Mouse (Mus musculus) neural tube, embryonic 14.5 days (tissue): ENCODE measurements around the gene B4galnt2. TPM values are rescaled to one million over a fixed set of nuclear protein-coding genes. Genes with fewer than 3 reads are reported as not detected.

Experiments
- ATAC-seq: fragments of 200-750 bp; cut with Nextera tagmentation; 2 replicates; pipeline ENCODE4 v1.8.0; 2017; ENCODE audit warnings: low read depth, mild to moderate bottlenecking, moderate TSS enrichment, moderate library complexity
- H3K27ac ChIP-seq: fragments of 300-500 bp; sonication (generic); 2 replicates; pipeline ENCODE4 v1.5.1; 2014; ENCODE audit warnings: low read depth, mild to moderate bottlenecking, control low read depth, low read length, moderate library complexity, mixed read lengths
- H3K27me3 ChIP-seq: fragments of 300-500 bp; sonication (generic); 2 replicates; pipeline ENCODE4 v1.6.1; 2014; ENCODE audit warnings: low read length; ENCODE audit not compliant: control insufficient read depth, insufficient read depth
- H3K36me3 ChIP-seq: fragments of 300-500 bp; sonication (generic); 2 replicates; pipeline ENCODE4 v1.6.1; 2014; ENCODE audit warnings: low read length, mixed read lengths; ENCODE audit not compliant: control insufficient read depth, insufficient read depth
- H3K4me1 ChIP-seq: fragments of 300-500 bp; sonication (generic); 2 replicates; pipeline ENCODE4 v1.6.1; 2014; ENCODE audit warnings: low read length; ENCODE audit not compliant: control insufficient read depth, insufficient read depth
- H3K4me2 ChIP-seq: fragments of 300-500 bp; sonication (generic); 2 replicates; pipeline ENCODE4 v1.6.1; 2014; ENCODE audit warnings: mild to moderate bottlenecking, low read depth, low read length, control low read depth
- H3K4me3 ChIP-seq: fragments of 300-500 bp; sonication (generic); 2 replicates; pipeline ENCODE4 v1.5.1; 2014; ENCODE audit warnings: low read depth, low read length, control low read depth, mixed read lengths
- H3K9ac ChIP-seq: fragments of 300-500 bp; sonication (generic); replicated peaks from 2 replicates; pipeline ENCODE4 v1.6.1; 2014; ENCODE audit warnings: low read depth, mild to moderate bottlenecking, control low read depth, low read length, mixed read lengths
- H3K9me3 ChIP-seq: fragments of 300-500 bp; sonication (generic); 2 replicates; pipeline ENCODE4 v1.6.1; 2016; ENCODE audit warnings: low read length; ENCODE audit not compliant: control insufficient read depth
- WGBS: fragments of 180-500 bp; shearing (Covaris S2); extraction: QIAGEN DNeasy Blood & Tissue Kit; methylation state at CpG from one replicate; pipeline ENCODE4 v1.1.7; 2014; 5-methylcytosine and 5-hydroxymethylcytosine counted together
- polyA plus RNA-seq: library from polyadenylated mRNA; unstranded; fragments of >200 nt; fragmentation: Nextera tagmentation; extraction: Ambion mirVana; gene quantifications from 2 replicates; pipeline ENCODE4 v1.2.1, GENCODE M21; 2014

B4galnt2 gene
- polyA plus RNA-seq, 1 experiment from 2014 or later = not detected

- no peak for ATAC-seq
Measured at GRCm38 (mm10) chr11:95869442-95869841, 45.2 kb downstream of the B4galnt2 start.

DNA sequence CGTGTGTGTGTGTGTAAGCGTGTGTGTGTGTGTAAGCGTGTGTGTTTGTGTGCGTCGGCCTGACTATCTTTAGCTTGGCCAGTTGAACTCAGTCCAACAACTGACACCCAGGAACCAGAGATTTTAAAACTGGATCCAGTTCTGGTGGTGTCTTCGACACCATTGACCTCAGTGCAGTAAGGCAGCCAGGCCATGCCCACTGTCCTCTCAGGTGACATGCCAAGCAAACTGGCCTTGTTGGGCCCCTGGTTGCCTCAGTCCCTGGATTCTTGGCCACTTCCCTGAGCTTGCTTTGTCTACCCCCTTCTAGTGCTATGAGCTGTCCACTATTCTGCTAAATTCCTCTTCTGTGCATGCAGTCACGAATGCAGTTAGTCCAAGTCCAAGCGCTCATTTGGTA, 53.3 kb downstream of the B4galnt2 start:
- Histone ChIP-seq H3K9ac (no peak overlapping the region), H3K27me3 (no peaks in the 10 kb centered on the region; the same call in 1 of the 2 replicates), H3K4me1 (peaks cover 13% of the 10 kb centered on the region; the same call in 1 of the 2 replicates), H3K4me2 (no peak overlapping the region), H3K27ac (no peak overlapping the region), H3K4me3 (no peak overlapping the region), H3K36me3 (no peaks in the 10 kb centered on the region), H3K9me3 (no peaks in the 10 kb centered on the region)
- WGBS = 98% methylated on average over 8 of the region's 8 CpGs
- ATAC-seq = no peak

More at GRCm38 (mm10) chr11:95869442-95869841, 45.2 kb downstream of the B4galnt2 start:
- H3K36me3 ChIP-seq = no peaks in the 10 kb centered on the region
- H3K4me1 ChIP-seq = no peaks in the 10 kb centered on the region
- H3K27ac ChIP-seq = no peak overlapping the region
- no peak overlapping the region for H3K4me2 ChIP-seq
- H3K4me3 ChIP-seq = no peak overlapping the region
- H3K9me3 ChIP-seq = no peaks in the 10 kb centered on the region
- H3K9ac ChIP-seq = no peak overlapping the region
- H3K27me3 ChIP-seq = no peaks in the 10 kb centered on the region
- WGBS = 92% methylated on average over 4 of the region's 4 CpGs

DNA sequence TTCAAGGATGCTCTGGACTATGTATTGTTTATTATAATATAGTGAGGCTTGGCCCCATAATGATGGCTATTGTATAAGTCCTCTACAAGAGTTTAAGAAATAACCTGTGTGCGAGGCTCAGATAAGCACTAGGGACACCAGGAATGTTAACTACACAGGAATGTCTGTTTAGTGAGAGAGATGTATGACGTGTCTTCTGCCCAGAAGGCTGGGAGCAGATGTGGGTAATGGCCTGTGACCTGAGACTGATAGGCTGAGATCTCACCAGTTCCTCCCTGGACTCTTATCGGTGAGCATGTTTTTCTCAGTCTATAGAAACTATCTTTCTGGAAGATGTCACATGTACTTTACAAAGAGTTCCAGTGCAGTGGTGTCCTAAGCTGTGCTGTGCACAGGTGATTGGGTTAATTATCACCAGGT, 54.6 kb downstream of the B4galnt2 start:
- no peak for ATAC-seq
- H3K4me1 ChIP-seq = peaks cover 13% of the 10 kb centered on the region; the same call in 1 of the 2 replicates
- H3K27ac ChIP-seq = no peak overlapping the region
- peak overlapping the region; percentile 56 for H3K4me2 ChIP-seq
- H3K4me3 ChIP-seq = peak overlapping the region; percentile 73
- H3K36me3 ChIP-seq = no peaks in the 10 kb centered on the region
- no peaks in the 10 kb centered on the region; the same call in 1 of the 2 replicates for H3K27me3 ChIP-seq
- no peaks in the 10 kb centered on the region for H3K9me3 ChIP-seq
- H3K9ac ChIP-seq = no peak overlapping the region
- WGBS = 21% methylated on average over 3 of the region's 3 CpGs

GRCm38 (mm10) chr11:95859468-95859855, 55.2 kb downstream of the B4galnt2 start:
- H3K4me2 ChIP-seq = peak overlapping the region; percentile 56
- WGBS = under 1% methylated on average over 35 of the region's 35 CpGs
- ATAC-seq = peak; percentile 73
- no peaks in the 10 kb centered on the region; the same call in 1 of the 2 replicates for H3K27me3 ChIP-seq
- peak overlapping the region; percentile 87 for H3K27ac ChIP-seq
- peaks cover 13% of the 10 kb centered on the region; the same call in 1 of the 2 replicates for H3K4me1 ChIP-seq
- H3K4me3 ChIP-seq = peak overlapping the region; percentile 73
- no peaks in the 10 kb centered on the region for H3K9me3 ChIP-seq
- no peaks in the 10 kb centered on the region for H3K36me3 ChIP-seq
- peak overlapping the region; percentile 62 for H3K9ac ChIP-seq

DNA sequence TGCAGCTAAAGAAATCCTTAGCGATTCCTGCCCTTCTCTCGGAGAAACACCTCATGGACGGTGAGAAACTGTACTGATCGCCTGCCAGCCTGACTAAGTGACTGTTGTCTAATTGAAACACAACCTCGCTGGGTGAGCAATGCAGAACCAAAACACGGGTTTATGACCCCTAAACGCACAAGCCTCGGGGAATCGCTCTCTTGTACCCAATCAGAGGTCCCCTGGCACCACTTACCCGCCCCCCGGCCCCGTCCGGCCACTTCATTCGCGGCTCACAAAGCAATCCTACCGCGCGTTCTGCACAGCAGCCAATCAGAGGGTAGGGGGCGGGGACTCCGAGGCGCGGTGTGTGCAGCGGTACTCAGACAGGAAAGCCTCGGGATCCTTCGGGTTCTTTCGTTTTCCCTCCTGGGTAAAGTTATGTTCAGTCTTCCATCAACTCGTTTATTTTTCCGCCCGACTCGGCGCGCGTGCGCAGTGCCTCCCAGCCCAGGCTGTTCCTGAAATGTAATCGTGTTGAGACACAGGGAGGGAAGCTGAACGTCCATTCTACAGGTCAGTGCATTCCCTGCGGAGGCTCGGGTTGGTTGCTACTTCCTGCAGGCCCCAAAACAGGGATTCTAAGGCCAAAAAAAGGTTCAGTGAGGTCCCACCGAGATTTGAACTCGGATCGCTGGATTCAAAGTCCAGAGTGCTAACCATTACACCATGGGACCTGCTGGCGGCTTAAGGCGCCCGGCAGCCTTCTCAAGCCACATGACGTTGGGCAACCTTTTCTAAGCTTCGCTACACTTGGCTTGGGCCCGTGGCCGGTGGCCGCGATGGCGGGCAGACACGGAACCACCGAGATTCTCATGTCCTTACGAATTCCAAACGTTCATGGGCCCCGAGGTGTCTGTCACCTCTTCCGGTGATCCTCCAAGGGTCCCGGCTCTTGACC, 55.9 kb downstream of the B4galnt2 start:
- under 1% methylated on average over 58 of the region's 58 CpGs for WGBS

GRCm38 (mm10) chr11:95857716-95858527, 56.8 kb downstream of the B4galnt2 start:
- no peaks in the 10 kb centered on the region; the same call in 1 of the 2 replicates for H3K27me3 ChIP-seq
- peaks cover 13% of the 10 kb centered on the region; the same call in 1 of the 2 replicates for H3K4me1 ChIP-seq
- H3K9me3 ChIP-seq = no peaks in the 10 kb centered on the region
- H3K36me3 ChIP-seq = no peaks in the 10 kb centered on the region
- 13% methylated on average over 21 of the region's 21 CpGs for WGBS
- H3K4me3 ChIP-seq = peak overlapping the region; percentile 73
- H3K27ac ChIP-seq = peak overlapping the region; percentile 87
- ATAC-seq = 0 out of 2 replicates have a peak, but pooled peaks have one; percentile 25
- H3K9ac ChIP-seq = peak overlapping the region; percentile 44
- H3K4me2 ChIP-seq = peak overlapping the region; percentile 56

More for the DNA sequence above, 55.9 kb downstream of the B4galnt2 start:
- Histone ChIP-seq H3K9me3 (no peaks in the 10 kb centered on the region), H3K4me1 (peaks cover 13% of the 10 kb centered on the region; the same call in 1 of the 2 replicates), H3K4me3 (peak overlapping the region; percentile 73), H3K9ac (peak overlapping the region; percentile 62), H3K4me2 (peak overlapping the region; percentile 56), H3K27ac (peak overlapping the region; percentile 87), H3K36me3 (no peaks in the 10 kb centered on the region), H3K27me3 (no peaks in the 10 kb centered on the region; the same call in 1 of the 2 replicates)
- ATAC-seq = peak; percentile 99

- no peak overlapping the region for H3K9ac ChIP-seq
- peaks cover 13% of the 10 kb centered on the region; the same call in 1 of the 2 replicates for H3K4me1 ChIP-seq
- 85% methylated on average over 4 of the region's 4 CpGs for WGBS
- H3K27me3 ChIP-seq = no peaks in the 10 kb centered on the region; the same call in 1 of the 2 replicates
- H3K27ac ChIP-seq = no peak overlapping the region
- H3K36me3 ChIP-seq = no peaks in the 10 kb centered on the region
- no peak for ATAC-seq
- peak overlapping the region; percentile 73; the same call in 1 of the 2 replicates for H3K4me3 ChIP-seq
- H3K9me3 ChIP-seq = no peaks in the 10 kb centered on the region
- H3K4me2 ChIP-seq = peak overlapping the region; percentile 56
Measured at GRCm38 (mm10) chr11:95857306-95857705, 57.4 kb downstream of the B4galnt2 start.

GRCm38 (mm10) chr11:95853684-95854083, 61.0 kb downstream of the B4galnt2 start:
- Histone ChIP-seq H3K27ac (no peak overlapping the region), H3K9ac (no peak overlapping the region)
- 68% methylated on average over 5 of the region's 5 CpGs for WGBS

More at GRCm38 (mm10) chr11:95853684-95854083, 61.0 kb downstream of the B4galnt2 start:
- H3K4me3 ChIP-seq = no peak overlapping the region
- no peaks in the 10 kb centered on the region for H3K9me3 ChIP-seq
- no peak overlapping the region for H3K4me2 ChIP-seq
- H3K4me1 ChIP-seq = peaks cover 6% of the 10 kb centered on the region; the same call in 1 of the 2 replicates
- ATAC-seq = no peak
- H3K27me3 ChIP-seq = no peaks in the 10 kb centered on the region
- no peaks in the 10 kb centered on the region for H3K36me3 ChIP-seq
